Mouse (Mus musculus): ENCODE measurements around the gene Sypl. TPM values are rescaled to one million over a fixed set of nuclear protein-coding genes. Genes with fewer than 3 reads are reported as not detected.
"Not testable (repeated sequence)": the region's sequence is repeated elsewhere in the genome, so short reads cannot be mapped to it uniquely, and the experiment has no call there.

The Sypl gene
- polyA plus RNA-seq, 1 experiment from 2014 or later, result 47.1 TPM

GRCm38 (mm10) chr12:32986284-32986683 is 32.6 kb downstream of the Sypl start:
- ATAC-seq (ENCODE audit: low FRiP score), result no peak
- H3K9ac ChIP-seq, result no peak overlapping the region
- H3K4me1 ChIP-seq, result no peaks in the 10 kb centered on the region
- no peaks in the 10 kb centered on the region for H3K36me3 ChIP-seq (replicated peaks)
- no peaks in the 10 kb centered on the region for H3K9me3 ChIP-seq
- H3K4me3 ChIP-seq (replicated peaks), result no peak overlapping the region
- 84% methylated on average over 1 of the region's 1 CpGs for WGBS
- H3K27ac ChIP-seq, result no peak overlapping the region
- H3K27me3 ChIP-seq, result no peaks in the 10 kb centered on the region
- no peak overlapping the region for H3K4me2 ChIP-seq

GRCm38 (mm10) chr12:32989731-32990130 is 36.0 kb downstream of the Sypl start:
- Histone ChIP-seq H3K4me2 (no peak overlapping the region), H3K27me3 (no peaks in the 10 kb centered on the region), H3K4me1 (no peaks in the 10 kb centered on the region), H3K36me3 (replicated peaks) (no peaks in the 10 kb centered on the region), H3K9me3 (no peaks in the 10 kb centered on the region), H3K27ac (no peak overlapping the region), H3K4me3 (replicated peaks) (no peak overlapping the region), H3K9ac (no peak overlapping the region)
- 67% methylated on average over 12 of the region's 12 CpGs for WGBS
- ATAC-seq (ENCODE audit: low FRiP score), result peak; percentile 36; the same call in 1 of the 2 replicates

GRCm38 (mm10) chr12:32994081-32994480 is 40.4 kb downstream of the Sypl start:
- no peak for ATAC-seq (ENCODE audit: low FRiP score)
- Histone ChIP-seq H3K36me3 (replicated peaks) (no peaks in the 10 kb centered on the region), H3K27me3 (no peaks in the 10 kb centered on the region), H3K4me2 (no peak overlapping the region), H3K4me3 (replicated peaks) (no peak overlapping the region), H3K9ac (no peak overlapping the region), H3K9me3 (no peaks in the 10 kb centered on the region), H3K4me1 (no peaks in the 10 kb centered on the region), H3K27ac (no peak overlapping the region)
- WGBS, result 87% methylated on average over 5 of the region's 5 CpGs

- 83% methylated on average over 4 of the region's 4 CpGs for WGBS
- no peak for ATAC-seq (ENCODE audit: low FRiP score)
- H3K4me1 ChIP-seq, result no peaks in the 10 kb centered on the region
- H3K27me3 ChIP-seq, result no peaks in the 10 kb centered on the region
- H3K4me2 ChIP-seq, result no peak overlapping the region
- no peak overlapping the region for H3K9ac ChIP-seq
- no peak overlapping the region for H3K4me3 ChIP-seq (replicated peaks)
- H3K9me3 ChIP-seq, result no peaks in the 10 kb centered on the region
- H3K36me3 ChIP-seq (replicated peaks), result no peaks in the 10 kb centered on the region
- H3K27ac ChIP-seq, result no peak overlapping the region
Observed at GRCm38 (mm10) chr12:32995081-32995834, 41.6 kb downstream of the Sypl start.

GRCm38 (mm10) chr12:32998766-32999165 is 45.1 kb downstream of the Sypl start:
- Histone ChIP-seq H3K9ac (no peak overlapping the region), H3K4me3 (replicated peaks) (no peak overlapping the region), H3K27ac (no peak overlapping the region), H3K9me3 (no peaks in the 10 kb centered on the region), H3K4me2 (no peak overlapping the region), H3K36me3 (replicated peaks) (no peaks in the 10 kb centered on the region), H3K4me1 (peaks cover 6% of the 10 kb centered on the region; the same call in 1 of the 2 replicates), H3K27me3 (no peaks in the 10 kb centered on the region)
- 80% methylated on average over 3 of the region's 5 CpGs for WGBS
- ATAC-seq (ENCODE audit: low FRiP score), result no peak

- WGBS, result 34% methylated on average over 3 of the region's 3 CpGs
- H3K27me3 ChIP-seq; H3K27ac ChIP-seq; H3K4me2 ChIP-seq; H3K36me3 ChIP-seq (replicated peaks); H3K9me3 ChIP-seq; H3K4me3 ChIP-seq (replicated peaks); H3K4me1 ChIP-seq; H3K9ac ChIP-seq; ATAC-seq (ENCODE audit: low FRiP score): not testable (repeated sequence)
Observed at GRCm38 (mm10) chr12:32999778-33000177, 46.1 kb downstream of the Sypl start.

GRCm38 (mm10) chr12:33000402-33000801 is 46.7 kb downstream of the Sypl start:
- H3K4me3 ChIP-seq (replicated peaks), result no peak overlapping the region
- peaks cover 7% of the 10 kb centered on the region; the same call in 1 of the 2 replicates for H3K4me1 ChIP-seq
- 70% methylated on average over 4 of the region's 4 CpGs for WGBS
- no peak overlapping the region for H3K27ac ChIP-seq
- no peak overlapping the region for H3K4me2 ChIP-seq
- H3K9me3 ChIP-seq, result no peaks in the 10 kb centered on the region
- ATAC-seq (ENCODE audit: low FRiP score), result no peak
- no peak overlapping the region for H3K9ac ChIP-seq
- no peaks in the 10 kb centered on the region for H3K36me3 ChIP-seq (replicated peaks)
- no peaks in the 10 kb centered on the region for H3K27me3 ChIP-seq

- H3K9ac ChIP-seq, result no peak overlapping the region
- no peak for ATAC-seq (ENCODE audit: low FRiP score)
- no peaks in the 10 kb centered on the region for H3K36me3 ChIP-seq (replicated peaks)
- no peak overlapping the region for H3K4me2 ChIP-seq
- WGBS, result 66% methylated on average over 8 of the region's 8 CpGs
- no peak overlapping the region for H3K4me3 ChIP-seq (replicated peaks)
- no peaks in the 10 kb centered on the region for H3K27me3 ChIP-seq
- peaks cover 7% of the 10 kb centered on the region; the same call in 1 of the 2 replicates for H3K4me1 ChIP-seq
- no peak overlapping the region for H3K27ac ChIP-seq
- no peaks in the 10 kb centered on the region for H3K9me3 ChIP-seq
Observed at GRCm38 (mm10) chr12:33003339-33003965, 49.8 kb downstream of the Sypl start.

GRCm38 (mm10) chr12:33005858-33006257 is 52.2 kb downstream of the Sypl start:
- Histone ChIP-seq H3K4me2 (no peak overlapping the region), H3K27ac (no peak overlapping the region), H3K36me3 (replicated peaks) (no peaks in the 10 kb centered on the region), H3K4me3 (replicated peaks) (no peak overlapping the region), H3K9me3 (no peaks in the 10 kb centered on the region), H3K27me3 (no peaks in the 10 kb centered on the region), H3K4me1 (peaks cover 9% of the 10 kb centered on the region), H3K9ac (no peak overlapping the region)
- ATAC-seq (ENCODE audit: low FRiP score), result no peak
- 81% methylated on average over 5 of the region's 5 CpGs for WGBS

GRCm38 (mm10) chr12:33007176-33007575 is 53.5 kb downstream of the Sypl start:
- Histone ChIP-seq H3K27ac (no peak overlapping the region), H3K9me3 (no peaks in the 10 kb centered on the region), H3K36me3 (replicated peaks) (no peaks in the 10 kb centered on the region), H3K27me3 (no peaks in the 10 kb centered on the region), H3K4me3 (replicated peaks) (no peak overlapping the region), H3K4me2 (no peak overlapping the region), H3K4me1 (peaks cover 9% of the 10 kb centered on the region), H3K9ac (no peak overlapping the region)
- 95% methylated on average over 2 of the region's 2 CpGs for WGBS
- no peak for ATAC-seq (ENCODE audit: low FRiP score)

- ATAC-seq (ENCODE audit: low FRiP score), result no peak
- Histone ChIP-seq H3K9ac (no peak overlapping the region), H3K4me1 (peaks cover 6% of the 10 kb centered on the region), H3K9me3 (no peaks in the 10 kb centered on the region), H3K27me3 (no peaks in the 10 kb centered on the region), H3K27ac (no peak overlapping the region), H3K4me3 (replicated peaks) (no peak overlapping the region), H3K36me3 (replicated peaks) (no peaks in the 10 kb centered on the region), H3K4me2 (no peak overlapping the region)
- WGBS, result 47% methylated on average over 7 of the region's 7 CpGs
Observed at GRCm38 (mm10) chr12:33008305-33009110, 54.8 kb downstream of the Sypl start.

- Histone ChIP-seq H3K9ac (no peak overlapping the region), H3K27ac (no peak overlapping the region), H3K9me3 (no peaks in the 10 kb centered on the region), H3K4me2 (no peak overlapping the region), H3K4me3 (replicated peaks) (no peak overlapping the region), H3K4me1 (peaks cover 8% of the 10 kb centered on the region), H3K27me3 (no peaks in the 10 kb centered on the region), H3K36me3 (replicated peaks) (no peaks in the 10 kb centered on the region)
- no peak for ATAC-seq (ENCODE audit: low FRiP score)
- WGBS, result 90% methylated on average over 6 of the region's 6 CpGs
Observed at GRCm38 (mm10) chr12:33009206-33009966, 55.7 kb downstream of the Sypl start.

Data from forebrain, embryonic 12.5 days (tissue).